Mouse (Mus musculus) layer of hippocampus, adult 2 months (tissue): Measurements from ENCODE around the gene Cfl2. TPM values are rescaled to one million over a fixed set of nuclear protein-coding genes. Genes with fewer than 3 reads are reported as not detected.

Source experiments
- DNase-seq, 2 experiments: peaks; one replicate each; pipeline ENCODE4 v3.0.0; 2022; ENCODE audit warnings: low spot score in 2 of 2
- H3K27ac ChIP-seq: fragments of 200-600 bp; 2 replicates; pipeline ENCODE4 v1.8.1; 2022
- H3K4me3 ChIP-seq: fragments of 200-600 bp; 2 replicates; pipeline ENCODE4 v1.8.1; 2022; ENCODE audit warnings: mild to moderate bottlenecking
- CTCF ChIP-seq: fragments of 200-600 bp; conservative IDR thresholded peaks from 2 replicates; pipeline ENCODE4 v1.8.1; 2022; ENCODE audit warnings: antibody characterized with exemption, mild to moderate bottlenecking, moderate library complexity
- total RNA-seq, 2 experiments: library from RNA; stranded (reverse); gene quantifications; 2 replicates each; pipeline ENCODE4 v1.2.3; 2021

The Cfl2 gene
- total RNA-seq, 2 experiments from 2014 or later, result 88.3 to 92.3 TPM

DNA sequence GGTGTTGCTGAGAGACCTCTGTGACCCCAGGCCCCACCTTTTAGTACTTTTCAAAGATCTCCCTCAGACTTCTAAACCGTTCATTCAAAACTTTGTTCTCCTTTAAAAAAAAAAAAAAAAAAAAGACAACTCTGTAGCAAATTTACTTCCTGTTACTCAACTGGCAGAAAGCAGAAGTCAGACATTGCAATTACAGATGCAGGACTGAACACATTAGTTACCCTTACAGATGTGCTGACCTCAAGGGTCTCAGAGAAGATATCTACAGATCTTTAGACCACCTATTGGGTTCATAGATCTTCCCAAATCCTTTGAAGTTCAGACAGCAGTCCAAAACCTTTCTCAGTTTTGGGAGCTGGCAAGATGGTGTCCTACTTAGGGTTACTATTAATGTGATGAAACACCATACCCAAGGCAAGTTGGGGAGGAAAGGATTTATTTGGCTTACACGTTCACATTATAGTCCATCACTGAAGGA lies 42.0 kb downstream of the Cfl2 start:
- DNase-seq, result no peak
- no peak for TF ChIP-seq CTCF
- Histone ChIP-seq H3K4me3 (no peak overlapping the region), H3K27ac (no peak overlapping the region)

- Histone ChIP-seq H3K27ac (no peak overlapping the region), H3K4me3 (no peak overlapping the region)
- no peak for TF ChIP-seq CTCF
- DNase-seq, result no peak
These were observed 43.3 kb downstream of the Cfl2 start for GRCm38 (mm10) chr12:54819181-54819935.

GRCm38 (mm10) chr12:54810142-54810541 lies 52.5 kb downstream of the Cfl2 start:
- no peak for DNase-seq
- H3K27ac ChIP-seq, result no peak overlapping the region
- TF ChIP-seq CTCF, result no peak
- no peak overlapping the region for H3K4me3 ChIP-seq

Other genes starting within 250 kb of the Cfl2 start
- gene Sptssa, start 206.3 kb downstream of the Cfl2 start, total RNA-seq, result 10 to 100 TPM; 21.9 to 25.1 TPM
- gene Eapp, start 167.0 kb downstream of the Cfl2 start, total RNA-seq, result 10 to 100 TPM; 37.2 to 45.9 TPM
- 10 to 100 TPM; 39.7 to 48.0 TPM for gene Snx6, start 67.2 kb downstream of the Cfl2 start, total RNA-seq
- not detected for gene Gm20403, start 123.7 kb upstream of the Cfl2 start, total RNA-seq
- 1 to 10 TPM; 1.4 to 1.8 TPM for gene Baz1a, start 151.5 kb upstream of the Cfl2 start, total RNA-seq
- gene 2700097O09Rik, start 217.2 kb upstream of the Cfl2 start, total RNA-seq, result 10 to 100 TPM in 1 of 2 experiments, 1 to 10 TPM in 1; 9.9 to 11.4 TPM
- 10 to 100 TPM; 86.3 to 87.0 TPM for gene Srp54a, start 217.4 kb upstream of the Cfl2 start, total RNA-seq